Mouse (Mus musculus) spleen, adult 2 months (tissue): ENCODE measurements around the gene Plxdc2. TPM values are rescaled to one million over a fixed set of nuclear protein-coding genes. Genes with fewer than 3 reads are reported as not detected.

ENCODE experiments used
- DNase-seq, 2 experiments: peaks; one replicate each; pipeline versions ENCODE4 v3.0.0 to v3.0.0-alpha.2; 2012 to 2021; ENCODE audit warnings: low spot score in 2 of 2, low read depth in 1 of 2
- H3K27ac ChIP-seq: fragments of 200-500 bp; 2 replicates; pipeline ENCODE4 v1.5.1; 2012; ENCODE audit warnings: low read length, inconsistent platforms; ENCODE audit not compliant: insufficient read depth
- H3K27me3 ChIP-seq: fragments of 200-500 bp; 2 replicates; pipeline ENCODE4 v1.6.1; 2012; ENCODE audit warnings: mild to moderate bottlenecking, moderate library complexity, low read length, inconsistent platforms; ENCODE audit not compliant: control insufficient read depth, insufficient read depth
- H3K36me3 ChIP-seq: fragments of 200-500 bp; 2 replicates; pipeline ENCODE4 v1.6.1; 2012; ENCODE audit warnings: mild to moderate bottlenecking, low read length, inconsistent platforms; ENCODE audit not compliant: control insufficient read depth, insufficient read depth
- H3K4me1 ChIP-seq: fragments of 200-500 bp; 2 replicates; pipeline ENCODE4 v1.6.1; 2011; ENCODE audit warnings: inconsistent platforms; ENCODE audit not compliant: control insufficient read depth, insufficient read depth, insufficient read length
- H3K4me3 ChIP-seq: fragments of 200-500 bp; 2 replicates; pipeline ENCODE4 v1.5.1; 2011; ENCODE audit warnings: mild to moderate bottlenecking, inconsistent platforms; ENCODE audit not compliant: insufficient read depth, insufficient read length; ENCODE audit errors: extremely low read depth
- CTCF ChIP-seq: fragments of 200-500 bp; IDR thresholded peaks from 2 replicates; pipeline ENCODE4 v1.5.1; 2011; ENCODE audit warnings: mild to moderate bottlenecking, inconsistent platforms; ENCODE audit not compliant: insufficient read depth, insufficient read length, insufficient replicate concordance; ENCODE audit errors: extremely low read depth
- POLR2A ChIP-seq: fragments of 200-500 bp; IDR thresholded peaks from 2 replicates; pipeline ENCODE4 v1.6.1; 2011; ENCODE audit warnings: low read depth, low read length, inconsistent platforms
- WGBS: fragments of 180-500 bp; shearing (Covaris S2); methylation state at CpG from one replicate; pipeline ENCODE4 v1.1.7; 2018; 5-methylcytosine and 5-hydroxymethylcytosine counted together
- polyA plus RNA-seq: library from polyadenylated mRNA; depleted of rRNA; stranded (reverse); fragments of >200 nt; gene quantifications from 2 replicates; pipeline ENCODE4 v1.2.3, GENCODE M21; 2012

The Plxdc2 gene
- polyA plus RNA-seq, 1 experiment, result 1.5 TPM

GRCm38 (mm10) chr2:16595451-16595850, 239.3 kb downstream of the Plxdc2 start:
- no peak for DNase-seq
- WGBS, result 83% methylated on average over 1 of the region's 1 CpGs
- H3K36me3 ChIP-seq, result no peaks in the 10 kb centered on the region
- H3K4me1 ChIP-seq, result no peaks in the 10 kb centered on the region
- H3K4me3 ChIP-seq, result no peak overlapping the region
- TF ChIP-seq POLR2A (no peak), CTCF (no peak)
- no peaks in the 10 kb centered on the region for H3K27me3 ChIP-seq
- H3K27ac ChIP-seq, result no peak overlapping the region

- 84% methylated on average over 3 of the region's 3 CpGs for WGBS
- no peak for TF ChIP-seq POLR2A
- TF ChIP-seq CTCF, result no peak
- DNase-seq, result no peak
- Histone ChIP-seq H3K36me3 (no peaks in the 10 kb centered on the region), H3K4me1 (no peaks in the 10 kb centered on the region), H3K27ac (no peak overlapping the region), H3K27me3 (no peaks in the 10 kb centered on the region), H3K4me3 (no peak overlapping the region)
Measured at GRCm38 (mm10) chr2:16598231-16598630, 242.1 kb downstream of the Plxdc2 start.

GRCm38 (mm10) chr2:16604291-16604690, 248.2 kb downstream of the Plxdc2 start:
- no peak for DNase-seq
- WGBS, result 94% methylated on average over 3 of the region's 3 CpGs
- H3K4me1 ChIP-seq, result no peaks in the 10 kb centered on the region
- H3K27me3 ChIP-seq, result no peaks in the 10 kb centered on the region
- H3K27ac ChIP-seq, result no peak overlapping the region
- H3K4me3 ChIP-seq, result no peak overlapping the region
- no peaks in the 10 kb centered on the region for H3K36me3 ChIP-seq
- TF ChIP-seq CTCF, result no peak
- no peak for TF ChIP-seq POLR2A

GRCm38 (mm10) chr2:16607792-16608586, 251.9 kb downstream of the Plxdc2 start:
- no peaks in the 10 kb centered on the region for H3K4me1 ChIP-seq
- H3K4me3 ChIP-seq, result no peak overlapping the region
- no peaks in the 10 kb centered on the region for H3K36me3 ChIP-seq
- no peak for DNase-seq
- H3K27me3 ChIP-seq, result no peaks in the 10 kb centered on the region
- 64% methylated on average over 3 of the region's 3 CpGs for WGBS
- TF ChIP-seq CTCF, result no peak
- no peak for TF ChIP-seq POLR2A
- H3K27ac ChIP-seq, result no peak overlapping the region

- Histone ChIP-seq H3K27me3 (no peaks in the 10 kb centered on the region), H3K4me3 (no peak overlapping the region), H3K27ac (no peak overlapping the region), H3K36me3 (no peaks in the 10 kb centered on the region), H3K4me1 (no peaks in the 10 kb centered on the region)
- no peak for DNase-seq
- WGBS, result 94% methylated on average over 3 of the region's 3 CpGs
- no peak for TF ChIP-seq CTCF
- no peak for TF ChIP-seq POLR2A
Measured at GRCm38 (mm10) chr2:16642061-16642460, 286.0 kb downstream of the Plxdc2 start.

- DNase-seq, result no peak
- TF ChIP-seq POLR2A (no peak), CTCF (no peak)
- 34% methylated on average over 2 of the region's 2 CpGs for WGBS
Measured at GRCm38 (mm10) chr2:16651713-16652112, 295.6 kb downstream of the Plxdc2 start.

GRCm38 (mm10) chr2:16664516-16664915, 308.4 kb downstream of the Plxdc2 start:
- no peak for TF ChIP-seq CTCF
- no peak for TF ChIP-seq POLR2A
- H3K36me3 ChIP-seq, result no peaks in the 10 kb centered on the region
- 81% methylated on average over 1 of the region's 1 CpGs for WGBS
- no peaks in the 10 kb centered on the region for H3K27me3 ChIP-seq
- no peak overlapping the region for H3K27ac ChIP-seq
- H3K4me1 ChIP-seq, result no peaks in the 10 kb centered on the region
- no peak for DNase-seq
- H3K4me3 ChIP-seq, result no peak overlapping the region

More at GRCm38 (mm10) chr2:16651713-16652112, 295.6 kb downstream of the Plxdc2 start:
- Histone ChIP-seq H3K4me3 (no peak overlapping the region), H3K36me3 (no peaks in the 10 kb centered on the region), H3K27ac (no peak overlapping the region), H3K27me3 (no peaks in the 10 kb centered on the region), H3K4me1 (no peaks in the 10 kb centered on the region)
